Mouse (Mus musculus): ENCODE results near the gene Dnajb12.
"Not testable (repeated sequence)": the region's sequence is repeated elsewhere in the genome, so short reads cannot be mapped to it uniquely, and the experiment has no call there.

Dnajb12 gene

DNA sequence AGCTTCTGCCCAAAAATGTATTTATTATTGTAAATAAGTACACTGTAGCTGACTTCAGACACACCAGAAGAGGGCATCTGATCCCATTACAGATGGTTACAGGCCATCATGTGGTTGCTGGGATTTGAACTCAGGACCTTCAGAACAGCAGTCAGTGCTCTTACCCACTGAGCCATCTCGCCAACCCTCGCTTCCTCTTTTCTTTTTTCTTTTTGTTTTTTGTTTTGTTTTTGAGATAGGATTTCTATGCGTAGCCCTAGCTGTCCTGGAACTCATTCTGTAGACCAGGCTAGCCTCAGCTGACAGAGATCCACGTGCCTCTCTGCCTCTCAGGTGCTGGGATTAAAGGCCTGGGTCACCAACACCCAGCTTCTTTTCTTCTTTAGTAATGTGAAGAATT, 6.7 kb upstream of the Dnajb12 start:
- not testable (repeated sequence) for DNase-seq (ENCODE audit: low spot score)

DNA sequence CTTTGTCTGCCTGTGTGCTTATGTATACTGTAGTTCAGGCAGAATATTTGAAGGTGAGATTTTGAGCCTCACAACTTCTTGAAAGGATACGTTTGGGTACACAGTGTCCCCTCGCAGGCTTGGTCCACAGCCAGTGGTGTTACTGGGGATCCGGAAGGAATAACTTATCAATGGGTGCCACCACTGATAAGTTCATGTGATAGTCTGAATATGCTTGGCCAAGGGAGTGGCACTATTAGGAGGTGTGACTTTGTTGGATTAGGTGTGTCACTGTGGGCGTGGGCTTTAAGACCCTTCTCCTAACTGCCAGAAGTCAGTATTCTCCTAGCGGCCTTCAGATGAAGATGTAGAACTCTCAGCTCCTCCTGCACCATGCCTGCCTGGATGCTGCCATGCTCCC, 6.2 kb upstream of the Dnajb12 start:
- DNase-seq (ENCODE audit: low spot score), result peak; percentile 72

DNA sequence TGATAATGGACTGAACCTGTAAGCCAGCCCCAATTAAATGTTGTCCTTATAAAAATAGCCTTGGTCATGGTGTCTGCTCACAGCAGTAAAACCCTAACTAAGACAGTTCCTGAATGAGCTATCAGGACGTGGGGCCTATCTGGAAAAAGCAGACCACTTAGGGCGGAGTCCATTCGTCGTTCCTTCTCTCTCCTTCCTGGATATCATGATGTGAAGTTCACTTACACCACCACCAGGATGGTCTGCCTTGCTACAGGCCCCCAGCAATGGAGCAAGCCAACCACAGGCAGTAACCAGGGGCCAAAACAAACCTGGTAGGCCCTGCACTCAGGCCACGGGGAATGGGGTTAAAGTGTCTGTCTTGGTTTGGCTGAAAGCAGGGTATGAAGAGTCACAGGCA, 5.7 kb upstream of the Dnajb12 start:
- DNase-seq (ENCODE audit: low spot score), result peak; percentile 79

DNA sequence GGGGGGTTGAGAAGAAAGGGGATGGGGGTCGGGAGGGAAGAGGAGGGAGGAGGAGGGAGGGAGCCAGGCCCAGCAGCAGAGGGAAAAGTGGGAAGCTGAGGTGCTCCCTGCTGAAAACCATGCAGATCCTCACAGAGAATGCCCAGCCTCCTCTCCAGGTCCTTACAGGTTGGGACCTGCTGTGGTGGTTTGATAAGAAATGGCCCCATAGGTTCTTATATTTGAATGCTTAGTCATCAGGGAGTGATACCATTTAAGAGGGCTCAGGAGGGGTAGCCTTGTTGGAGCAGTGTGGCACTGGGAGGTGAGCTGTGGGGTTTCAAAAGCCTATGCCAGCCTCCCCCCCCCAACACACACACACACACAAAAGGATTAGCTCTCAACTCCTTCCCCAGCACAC, 4.0 kb upstream of the Dnajb12 start:
- peak; percentile 85 for DNase-seq (ENCODE audit: low spot score)

DNA sequence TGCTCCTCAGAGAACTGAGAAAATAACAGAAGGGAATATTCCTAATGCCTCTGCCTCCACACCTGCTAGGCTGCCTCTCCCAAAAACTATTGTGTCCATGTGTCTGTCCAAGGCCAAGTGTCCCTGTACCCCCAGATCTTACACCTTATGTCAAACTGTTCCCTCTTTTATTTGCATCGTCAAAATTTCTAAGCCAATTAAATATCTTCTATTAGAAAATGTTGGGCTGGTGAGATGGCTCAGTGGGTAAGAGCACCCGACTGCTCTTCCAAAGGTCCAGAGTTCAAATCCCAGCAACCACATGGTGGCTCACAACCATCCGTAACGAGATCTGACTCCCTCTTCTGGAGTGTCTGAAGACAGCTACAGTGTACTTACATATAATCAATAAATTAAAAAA, 2.7 kb upstream of the Dnajb12 start:
- not testable (repeated sequence) for DNase-seq (ENCODE audit: low spot score)

DNA sequence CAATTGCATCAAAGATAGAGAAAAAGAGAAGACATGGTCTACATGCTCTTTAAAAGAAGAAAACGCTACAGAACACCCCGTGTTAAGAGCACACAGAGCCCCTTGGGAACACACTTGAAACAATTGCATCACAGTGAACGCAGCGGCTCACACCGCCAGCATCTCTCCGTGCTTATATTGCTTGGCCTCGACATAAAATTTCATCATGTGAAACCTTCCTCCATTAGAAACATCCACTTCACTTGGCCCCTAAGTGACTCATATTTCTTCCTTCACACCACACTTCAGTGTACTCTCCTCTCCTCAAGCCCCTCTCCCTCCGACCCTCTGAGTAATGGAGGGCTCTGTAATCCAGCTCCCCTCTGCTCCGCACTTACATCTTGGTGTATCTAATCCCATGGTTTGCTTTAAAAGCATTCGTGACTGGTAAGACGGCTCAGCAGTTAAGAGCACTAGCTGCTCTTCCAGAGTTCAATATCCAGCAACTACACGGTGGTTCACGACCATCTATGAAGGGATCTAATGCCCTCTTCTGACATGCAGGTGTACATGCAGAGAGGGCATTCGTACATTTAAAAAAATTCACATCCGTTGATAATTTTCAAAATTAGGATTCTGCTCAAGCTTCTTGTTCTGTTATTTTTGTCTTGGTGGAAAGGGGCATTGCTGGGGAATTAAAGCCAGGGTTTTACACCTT, 1.8 kb upstream of the Dnajb12 start:
- no peak for DNase-seq (ENCODE audit: low spot score)

DNA sequence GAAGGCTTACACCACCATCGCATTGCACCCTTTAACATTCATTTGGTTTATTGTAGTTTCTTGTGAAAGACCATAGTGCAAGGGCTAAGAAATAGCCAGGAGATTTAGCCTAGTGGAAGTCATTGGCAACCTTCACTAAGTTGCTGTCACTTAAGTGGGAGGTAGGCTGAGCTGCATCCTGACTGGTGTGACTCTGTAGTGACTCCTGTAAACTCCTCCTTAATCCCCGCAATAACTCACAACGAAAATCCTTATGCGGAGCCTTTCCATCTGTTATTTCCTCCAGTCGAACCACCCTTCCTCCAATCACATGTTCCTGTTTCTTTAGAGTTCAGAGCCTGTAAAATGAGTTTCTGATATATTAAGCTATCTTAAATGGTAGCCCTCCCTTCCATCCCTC, 533 bp upstream of the Dnajb12 start:
- no peak for DNase-seq (ENCODE audit: low spot score)

DNA sequence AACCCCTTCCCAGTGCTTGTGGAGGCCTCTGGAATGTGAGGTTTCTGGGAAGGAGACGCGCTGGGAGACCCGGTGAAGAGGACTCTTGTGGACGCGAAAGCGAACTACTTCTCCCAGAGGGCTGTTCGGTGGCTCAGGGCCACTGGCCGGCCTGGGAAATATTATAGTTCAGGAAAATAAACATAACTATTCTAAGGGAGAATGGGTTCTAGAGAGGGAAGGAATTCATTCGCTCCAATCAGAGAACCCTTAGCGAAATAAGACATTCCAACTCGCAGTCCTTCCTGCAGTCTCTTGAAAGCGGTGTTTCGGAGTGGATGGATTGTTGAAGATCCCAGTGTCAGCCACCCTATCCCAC, 652 bp downstream of the Dnajb12 start:
- DNase-seq (ENCODE audit: low spot score), result no peak

DNA sequence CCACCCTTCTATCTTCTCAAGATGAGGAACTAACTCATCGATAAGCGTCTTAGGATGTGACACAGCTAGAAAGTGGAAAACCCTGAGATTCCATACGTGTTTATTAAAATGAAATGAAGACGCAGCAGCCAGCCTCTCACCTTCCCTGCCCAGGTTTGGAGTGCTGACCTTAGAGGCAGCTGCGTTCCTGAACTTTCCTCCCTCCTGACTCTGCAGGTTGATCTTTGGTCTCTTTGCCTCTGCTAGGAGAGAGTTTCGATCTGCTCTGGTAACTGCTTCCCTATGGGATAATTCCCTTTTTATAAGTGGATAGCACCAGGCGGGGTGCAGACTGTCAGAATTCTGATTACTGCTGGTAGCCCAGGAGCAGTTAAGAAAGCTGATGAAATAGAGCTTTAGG, 1.5 kb downstream of the Dnajb12 start:
- DNase-seq (ENCODE audit: low spot score), result no peak

DNA sequence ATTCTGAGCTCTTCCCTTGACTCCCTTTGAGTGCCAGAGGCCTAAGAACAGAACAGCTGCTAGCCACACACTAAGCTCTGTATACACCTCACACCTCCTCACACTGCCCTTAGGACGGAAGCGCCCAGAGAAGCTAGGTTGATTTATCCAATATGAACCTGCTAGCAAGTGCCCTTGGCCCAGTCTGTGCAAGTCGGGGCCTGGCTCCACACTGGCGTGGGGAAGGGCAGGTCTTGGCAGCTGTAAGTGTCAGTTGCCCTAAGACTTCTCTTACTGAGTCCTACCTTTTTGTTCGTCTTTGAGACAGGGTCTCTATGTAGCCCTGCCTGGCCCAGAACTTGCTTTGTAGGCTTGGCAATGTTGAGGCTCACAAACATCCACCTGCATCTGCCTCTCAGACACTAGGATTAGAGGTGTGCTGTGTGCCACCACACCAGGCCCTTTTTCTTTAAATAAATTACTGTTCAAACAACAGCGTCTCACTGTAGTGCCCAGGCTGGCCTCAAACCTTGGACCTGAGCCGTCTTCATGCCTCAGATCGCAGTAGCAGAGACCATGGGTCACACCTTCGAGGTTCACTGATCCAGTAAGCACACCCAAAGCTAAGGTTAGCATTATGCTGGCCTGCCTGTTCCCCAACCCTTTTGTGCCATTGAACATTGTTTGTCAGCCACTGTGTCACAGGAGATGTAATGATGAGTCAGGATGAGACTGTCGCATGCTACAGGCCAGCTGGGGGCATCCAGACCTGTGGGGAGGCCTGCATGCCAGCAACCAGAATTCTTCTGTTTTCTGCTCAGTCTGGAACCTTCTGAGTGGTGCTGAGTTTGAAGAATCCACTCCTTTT, 5.2 kb downstream of the Dnajb12 start:
- DNase-seq (ENCODE audit: low spot score), result no peak

DNA sequence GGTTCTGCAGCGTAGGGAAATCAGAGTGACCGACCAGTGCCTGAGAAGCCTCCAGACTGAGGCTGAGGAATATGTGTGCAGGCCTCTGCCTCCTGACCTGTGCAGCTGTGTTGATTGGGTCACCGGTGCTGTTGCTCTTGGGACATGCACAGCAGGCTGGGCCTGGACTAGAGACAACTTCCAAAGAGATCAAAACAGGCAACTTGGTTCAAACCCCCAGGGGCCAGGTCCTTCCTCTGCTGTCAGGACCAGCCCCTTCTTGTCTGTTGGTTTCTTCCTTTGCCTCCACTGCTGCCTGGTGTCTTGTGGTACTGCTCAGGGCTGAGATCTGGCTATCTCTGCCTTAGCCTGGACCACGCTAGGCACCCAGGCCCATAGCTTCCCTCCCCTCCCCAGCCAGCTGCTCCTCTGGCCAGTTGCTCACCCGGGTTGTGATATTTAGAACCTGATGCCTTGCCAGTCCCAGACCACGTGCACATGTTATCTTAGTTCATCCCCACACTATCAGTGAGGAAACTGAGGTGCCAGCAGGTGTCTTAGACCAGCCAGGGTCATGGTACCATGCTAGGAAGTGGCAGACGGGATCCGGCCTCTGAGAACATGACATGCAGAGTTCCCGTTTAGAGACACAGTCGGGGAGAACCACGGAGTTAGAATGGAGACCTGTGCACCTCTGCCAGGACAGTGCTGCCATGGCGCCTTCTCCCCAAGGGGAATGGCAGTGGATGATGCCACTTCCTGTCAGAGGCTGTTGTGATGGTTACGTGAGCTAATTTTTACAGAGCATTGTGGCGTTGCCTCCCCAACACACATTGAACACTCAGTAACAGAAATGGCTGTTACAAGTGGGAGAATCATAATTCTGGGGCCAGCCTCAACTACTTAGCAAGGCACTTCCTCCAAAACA, 6.1 kb downstream of the Dnajb12 start:
- DNase-seq (ENCODE audit: low spot score), result no peak

DNA sequence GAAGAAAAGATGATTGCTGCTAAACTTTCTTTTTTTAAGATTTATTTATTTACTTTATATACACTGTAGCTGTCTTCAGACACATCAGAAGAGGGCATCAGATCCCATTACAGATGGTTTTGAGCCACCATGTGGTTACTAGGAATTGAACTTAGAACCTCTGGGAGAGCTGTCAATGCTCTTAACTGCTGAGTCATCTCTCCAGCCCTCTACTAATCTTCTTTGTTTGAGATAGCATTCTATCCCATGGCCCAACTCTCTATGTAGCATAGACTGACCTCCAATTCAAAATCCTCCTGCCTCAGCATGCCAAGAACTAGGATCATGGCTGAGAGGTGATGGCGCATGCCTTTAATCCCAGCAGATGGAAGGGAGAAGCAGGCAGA, 6.7 kb downstream of the Dnajb12 start:
- no peak for DNase-seq (ENCODE audit: low spot score)

DNA sequence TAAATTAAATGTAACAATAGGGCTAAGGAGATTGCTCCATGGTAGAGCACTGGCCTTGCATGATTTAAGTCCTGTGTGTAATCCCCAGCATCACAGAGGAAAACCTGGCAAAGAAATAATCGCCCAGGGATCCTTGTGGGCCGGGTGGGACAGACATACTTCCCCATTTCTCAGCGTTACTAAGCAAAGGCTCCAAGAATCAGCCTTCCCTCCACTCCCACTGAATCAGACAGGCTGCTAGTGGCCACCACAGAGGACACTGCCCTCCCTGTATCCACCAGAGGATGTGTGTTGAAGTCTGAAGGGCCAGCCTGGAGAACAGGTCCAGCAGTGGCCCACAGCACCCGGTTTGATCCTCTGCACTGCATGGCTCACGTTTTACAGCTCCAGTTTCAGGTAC, 8.1 kb downstream of the Dnajb12 start:
- no peak for DNase-seq (ENCODE audit: low spot score)

DNA sequence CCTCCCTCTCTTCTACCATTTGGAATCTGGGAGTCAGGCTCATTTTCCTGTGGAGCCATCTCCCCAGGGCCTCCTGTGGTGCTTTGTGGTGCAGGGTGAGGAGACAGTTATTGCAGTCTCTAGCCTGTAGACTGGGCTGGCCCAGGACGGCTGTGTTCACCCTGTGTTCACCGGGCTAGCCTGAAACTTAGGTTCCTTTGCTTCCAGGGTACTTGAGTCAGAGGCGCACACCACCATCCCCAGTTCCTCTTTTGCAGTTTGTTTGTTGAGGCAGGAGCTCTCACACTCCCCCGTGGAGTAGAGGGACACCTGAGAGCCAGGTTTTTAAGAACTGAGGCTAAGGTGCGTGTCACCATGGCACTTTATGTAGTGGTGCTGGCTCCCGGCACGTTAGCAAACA, 10.0 kb downstream of the Dnajb12 start:
- no peak for DNase-seq (ENCODE audit: low spot score)

DNA sequence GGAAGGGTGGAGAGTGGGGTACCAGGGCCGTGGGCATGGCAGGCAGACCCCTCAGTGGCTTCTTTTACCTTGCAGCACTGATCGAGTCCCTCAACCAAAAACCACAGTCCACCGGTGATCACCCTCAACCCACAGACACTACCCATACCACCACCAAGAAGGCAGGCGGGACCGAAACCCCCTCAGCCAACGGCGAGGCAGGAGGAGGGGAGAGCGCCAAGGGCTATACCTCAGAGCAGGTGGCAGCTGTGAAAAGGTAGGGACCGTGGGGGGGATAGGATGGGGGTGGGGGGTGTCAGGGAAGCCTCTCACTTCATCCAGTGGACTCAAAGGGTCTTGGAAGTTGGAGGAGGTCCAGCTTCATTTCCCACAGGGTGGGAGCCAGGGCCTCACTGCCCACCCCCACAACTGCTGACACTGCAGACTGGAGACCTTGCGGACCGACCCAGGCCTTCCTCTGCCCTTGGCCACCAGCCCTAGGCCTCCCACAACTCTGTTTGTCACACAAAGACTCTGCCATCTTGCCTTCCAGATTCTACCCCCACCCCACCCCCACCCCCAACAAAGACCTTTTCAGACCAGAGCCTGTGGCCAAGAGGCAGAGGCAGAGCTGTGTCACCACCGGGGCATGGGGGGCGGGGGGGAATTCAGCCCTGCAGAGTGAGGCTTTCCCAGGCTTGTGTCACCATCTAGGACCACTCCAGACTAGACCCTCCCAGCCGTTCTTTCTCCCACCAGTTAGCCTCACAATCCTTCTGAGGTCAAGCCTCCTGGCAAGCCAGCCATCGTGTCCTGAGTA, 10.8 kb downstream of the Dnajb12 start:
- no peak for DNase-seq (ENCODE audit: low spot score)

DNA sequence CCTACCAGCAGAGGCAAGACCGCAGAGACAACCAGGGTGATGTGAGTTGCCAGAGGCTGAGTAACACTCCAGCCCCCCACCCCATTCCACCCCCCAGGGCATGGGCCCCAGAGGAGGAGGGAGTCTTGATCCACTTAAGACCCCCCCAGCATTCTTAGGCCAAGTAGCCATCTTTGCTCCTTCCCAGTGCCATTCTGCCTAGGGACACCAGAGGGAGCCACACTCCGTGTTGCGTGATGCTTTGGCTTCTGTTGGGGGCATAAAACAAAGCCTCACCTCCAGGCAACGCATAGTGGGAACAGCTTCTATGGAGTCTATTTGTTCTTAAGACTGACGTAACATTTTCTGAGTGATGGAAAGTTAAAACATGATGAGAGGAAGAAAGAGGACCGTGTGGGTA, 13.6 kb downstream of the Dnajb12 start:
- no peak for DNase-seq (ENCODE audit: low spot score)

DNA sequence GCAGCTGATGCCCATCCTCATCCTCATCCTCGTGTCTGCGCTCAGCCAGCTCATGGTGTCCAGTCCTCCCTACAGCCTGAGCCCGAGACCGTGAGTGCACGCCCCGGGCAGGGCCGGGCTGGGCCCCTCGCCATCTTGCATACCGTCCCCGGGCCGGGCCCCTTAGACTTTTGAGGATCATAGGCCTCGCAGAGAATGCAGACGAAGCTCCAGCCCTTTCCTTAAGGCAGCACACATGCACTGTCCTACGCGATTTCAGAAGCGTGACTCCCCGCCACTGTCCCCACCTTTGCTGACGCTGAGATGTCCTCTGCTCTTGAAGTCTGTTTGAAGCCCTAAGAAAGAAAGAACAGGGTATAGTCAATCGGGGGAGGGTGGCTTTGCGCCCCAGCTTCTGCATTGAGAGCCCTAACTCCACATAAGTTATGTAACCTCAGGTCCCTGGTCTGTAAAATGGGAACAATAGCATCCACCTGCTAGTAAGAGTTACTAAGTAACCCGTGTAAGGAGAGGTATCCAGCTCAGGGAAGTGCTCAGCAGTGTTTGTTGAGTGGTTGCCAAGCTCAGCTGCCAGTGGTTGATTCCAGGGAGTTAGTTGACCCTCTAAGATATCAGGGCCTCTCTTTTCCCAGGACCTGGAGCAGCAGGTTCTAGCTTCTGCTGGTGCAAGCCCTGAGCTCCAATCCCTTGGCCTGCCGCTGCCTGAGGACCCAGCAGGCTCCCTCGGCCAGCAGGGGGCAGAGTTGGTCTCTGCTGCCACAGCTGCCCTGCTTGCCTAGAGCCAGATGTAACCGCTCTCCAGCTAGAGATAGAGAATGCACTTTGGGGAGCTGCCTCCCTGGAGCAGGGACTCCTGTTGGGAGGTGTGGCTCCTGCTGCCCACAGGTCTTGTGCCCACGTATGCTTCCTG, 15.2 kb downstream of the Dnajb12 start:
- DNase-seq (ENCODE audit: low spot score), result peak; percentile 77

DNA sequence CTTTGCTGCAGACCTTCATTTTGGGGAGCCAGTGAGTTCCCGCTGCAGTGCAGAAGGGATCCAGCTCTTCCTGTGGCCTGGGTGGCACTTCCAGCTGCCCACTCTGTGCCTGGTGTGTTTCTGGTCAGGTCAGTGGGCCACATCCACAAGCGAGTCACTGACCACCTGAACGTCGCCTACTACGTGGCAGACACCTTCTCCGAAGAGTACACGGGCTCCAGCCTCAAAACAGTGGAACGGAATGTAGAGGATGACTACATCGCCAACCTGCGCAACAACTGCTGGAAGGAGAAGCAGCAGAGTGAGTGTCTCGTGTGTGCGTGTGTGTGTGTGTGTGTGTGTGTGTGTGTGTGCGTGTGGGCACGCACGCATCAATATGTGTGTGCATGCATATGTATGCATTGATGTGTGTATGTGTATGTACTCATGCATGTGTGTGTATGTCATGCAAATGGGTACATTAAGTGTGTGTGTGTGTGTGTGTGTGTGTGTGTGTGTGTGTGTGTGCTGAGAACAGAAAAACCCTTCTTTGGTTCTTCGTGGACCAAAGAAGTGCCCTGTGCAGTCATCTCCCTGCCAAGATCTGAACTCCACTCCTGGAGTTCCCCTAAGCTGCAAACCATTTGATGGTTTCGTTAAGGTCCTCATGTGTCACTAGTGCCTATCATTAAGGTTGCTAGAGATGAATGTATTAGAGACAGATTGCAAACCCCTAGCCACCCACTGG, 16.3 kb downstream of the Dnajb12 start:
- DNase-seq (ENCODE audit: low spot score), result no peak

DNA sequence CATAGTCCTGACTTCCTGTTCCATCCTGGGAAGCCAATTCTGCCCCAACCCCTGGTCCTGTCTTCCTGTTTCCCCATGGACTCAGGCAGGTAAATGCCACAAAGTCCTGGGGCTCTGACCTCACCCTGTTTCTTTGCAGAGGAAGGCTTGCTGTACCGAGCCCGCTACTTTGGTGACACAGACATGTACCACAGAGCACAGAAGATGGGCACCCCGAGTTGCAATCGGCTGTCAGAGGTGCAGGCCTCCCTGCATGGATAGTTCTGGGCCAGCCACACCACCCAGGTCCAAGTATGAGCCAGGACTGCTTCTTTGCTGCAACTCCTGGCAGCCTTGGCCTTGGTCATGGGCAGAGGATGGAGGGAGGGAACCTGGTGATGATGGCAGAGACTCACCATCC, 16.9 kb downstream of the Dnajb12 start:
- no peak for DNase-seq (ENCODE audit: low spot score)

DNA sequence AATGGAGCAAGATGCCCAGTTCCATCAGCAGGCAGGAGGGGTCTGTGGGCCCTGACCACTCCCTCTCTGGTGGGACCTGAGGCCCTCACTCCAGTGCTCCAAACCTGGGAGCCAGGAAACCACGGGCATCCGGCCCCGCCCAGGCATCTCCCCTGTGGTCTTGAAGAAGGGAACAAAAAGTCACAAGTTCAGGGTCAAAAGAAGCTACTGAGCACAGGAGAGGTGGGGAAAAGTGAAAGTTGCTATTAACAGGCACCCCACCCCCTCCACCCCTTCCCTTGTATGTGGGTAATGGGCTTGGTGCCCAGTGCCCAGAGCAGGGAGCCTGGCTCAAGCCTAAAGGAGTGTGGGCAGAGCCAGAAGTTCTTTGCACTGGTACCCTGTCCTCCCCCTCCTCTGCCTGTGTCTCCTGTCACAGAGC, 17.6 kb downstream of the Dnajb12 start:
- no peak for DNase-seq (ENCODE audit: low spot score)

Measured in c-Kit-positive CD71-positive TER-119-positive erythroid progenitor cells, embryonic 14.5 days (primary cell).